In the genomic region with DNA sequence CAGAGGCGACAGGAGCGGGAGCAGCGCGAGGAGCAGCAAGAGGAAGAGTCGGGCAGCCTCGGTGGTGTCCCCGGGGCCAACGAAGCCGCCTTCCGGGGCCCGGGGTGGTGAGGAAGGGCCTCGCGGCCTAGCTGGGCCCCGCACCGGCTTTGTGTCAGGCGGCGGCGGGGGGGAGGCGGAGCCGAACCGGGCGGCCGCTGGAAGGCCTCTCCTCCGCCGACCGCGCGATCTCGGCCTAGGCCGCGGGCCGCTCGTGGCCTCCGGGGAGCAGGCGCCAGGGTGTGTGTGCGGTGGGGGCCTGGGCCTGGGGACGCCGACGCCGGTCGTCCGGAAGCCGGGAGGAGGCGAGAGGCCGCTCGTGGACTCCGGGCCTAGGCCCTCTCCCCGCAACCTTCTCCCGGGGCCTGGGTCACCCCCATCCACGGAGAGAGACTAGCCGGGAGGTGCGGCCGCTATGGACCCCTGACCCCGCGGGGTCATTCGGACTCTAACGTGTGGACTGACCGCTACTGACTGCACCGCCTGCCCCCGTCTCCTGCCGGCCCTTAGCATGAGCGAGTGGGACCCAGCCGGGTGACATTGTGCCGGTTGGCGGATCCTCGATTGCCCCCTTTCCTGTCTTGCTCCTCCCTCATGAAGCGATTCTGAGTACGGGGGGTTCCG, we compare ENCODE assay signal across 8 mouse cellular contexts. TPM values are rescaled to one million over a fixed set of nuclear protein-coding genes. Genes with fewer than 3 reads are reported as not detected.
DNase-seq lines count a peak whose midpoint lies in the region; ATAC-seq lines count a peak whose summit lies in the region.

No protein-coding gene starts in this region.

- H3K4me3 ChIP-seq in intestine, embryonic 14.5 days (ENCODE audit: low read depth, low read length) = peak overlapping the region; percentile 95
- peak overlapping the region; percentile 98 for H3K4me3 ChIP-seq in megakaryocyte, embryonic 14.5 days (replicated peaks)

- H3K9me3 ChIP-seq in intestine, embryonic 14.5 days (ENCODE audit: control insufficient read depth, low read length) = no peaks in the 10 kb centered on the region
- H3K9me3 ChIP-seq in megakaryocyte, embryonic 14.5 days = no peaks in the 10 kb centered on the region

- H3K4me2 ChIP-seq in intestine, embryonic 14.5 days (ENCODE audit: low read length) = peak overlapping the region; percentile 87

- intact Hi-C loops in gastrocnemius, postnatal 36 days (cut with DNase I) = loop anchor here (10.0 kb wide), 1 partner anchor 405 kb away; no protein-coding TSS in a partner anchor
- intact Hi-C loops in left cerebral cortex, postnatal 14 days (cut with DNase I) = no loop called here

- H3K27me3 ChIP-seq in intestine, embryonic 14.5 days (replicated peaks; ENCODE audit: control insufficient read depth, insufficient read depth, low read length) = no peaks in the 10 kb centered on the region
- no peaks in the 10 kb centered on the region for H3K27me3 ChIP-seq in megakaryocyte, embryonic 14.5 days (replicated peaks)

- peaks cover 20% of the 10 kb centered on the region for H3K36me3 ChIP-seq in intestine, embryonic 14.5 days (ENCODE audit: control insufficient read depth, insufficient read depth, low read length)
- H3K36me3 ChIP-seq in megakaryocyte, embryonic 14.5 days (replicated peaks; ENCODE audit: low read length) = peaks cover 19% of the 10 kb centered on the region

- peak overlapping the region; percentile 94 for H3K27ac ChIP-seq in intestine, embryonic 14.5 days (ENCODE audit: low read depth)

- peak overlapping the region; percentile 100 for H3K9ac ChIP-seq in intestine, embryonic 14.5 days (ENCODE audit: low read length)

- under 1% methylated on average over 61 of the region's 69 CpGs for WGBS in intestine, embryonic 14.5 days

- peak; percentile 67 for ATAC-seq in intestine, embryonic 14.5 days (replicated peaks; ENCODE audit: low FRiP score, low TSS enrichment, low read depth)

- peak; percentile 37 for DNase-seq in adrenal gland, adult 8-10 months
- DNase-seq in embryo, embryonic 11.5 days (ENCODE audit: low read depth, low spot score) = peak; percentile 20
- peak; percentile 23 to 65 for DNase-seq in gastrocnemius, postnatal 36 days
- peak; percentile 81 for DNase-seq in intestine, embryonic 14.5 days (ENCODE audit: low spot score)
- DNase-seq in left cerebral cortex, postnatal 14 days (ENCODE audit: low spot score in 2 of 2) = peak; percentile 33 to 35
- peak; percentile 46 for DNase-seq in right cerebral cortex, postnatal 14 days
- peak; percentile 71 for DNase-seq in yolk sac, embryonic 10.5 days (ENCODE audit: low spot score)

- H3K4me1 ChIP-seq in intestine, embryonic 14.5 days (replicated peaks; ENCODE audit: control insufficient read depth, insufficient read depth, low read length) = peaks cover 22% of the 10 kb centered on the region
- peaks cover 33% of the 10 kb centered on the region for H3K4me1 ChIP-seq in megakaryocyte, embryonic 14.5 days

RNA-seq across cellular contexts. Expression of gene Rbbp6, which starts 4.8 kb away (rescaled TPM):
- total RNA-seq in adrenal gland, adult 8-10 months (2022) = 10 to 100 TPM; 51.6 to 74.1 (median 63.1) TPM
- 10 to 100 TPM; 21.2 to 26.4 TPM for total RNA-seq in gastrocnemius, postnatal 36 days (2021)
- polyA plus RNA-seq in intestine, embryonic 14.5 days (2014; fragmentation: Nextera tagmentation; extraction: Ambion mirVana) = 30.2 and 32.6 TPM in 2 replicates
- 10 to 100 TPM; 62.2 to 62.9 TPM for total RNA-seq in left cerebral cortex, postnatal 14 days (2021)
- polyA plus RNA-seq in megakaryocyte, embryonic 14.5 days (2012; ENCODE audit: insufficient read depth, low replicate concordance) = 9.4 and 48.6 TPM in 2 replicates

Comparison
In these comparisons a context has a peak if more than half of its experiments do, and no peak if none do; other contexts are left out.
1. Peak in every context shown above with its lines: DNase-seq, ATAC-seq, H3K4me3 ChIP-seq and H3K27ac ChIP-seq.
2. DNase-seq: peak in every context shown above with its lines; median percentile 81 in intestine, embryonic 14.5 days; 71 in yolk sac, embryonic 10.5 days; 46 in right cerebral cortex, postnatal 14 days; 44 in gastrocnemius, postnatal 36 days; 37 in adrenal gland, adult 8-10 months; 34 in left cerebral cortex, postnatal 14 days; 20 in embryo, embryonic 11.5 days.